Mouse (Mus musculus): ENCODE data around the gene Ust.

Ust gene

GRCm38 (mm10) chr10:8309435-8309834 is 209.2 kb downstream of the Ust start:
- no peak for DNase-seq

GRCm38 (mm10) chr10:8304211-8304610 is 214.4 kb downstream of the Ust start:
- DNase-seq: no peak

- DNase-seq: no peak
Measured at GRCm38 (mm10) chr10:8299166-8299565, 219.5 kb downstream of the Ust start.

GRCm38 (mm10) chr10:8297214-8297613 is 221.4 kb downstream of the Ust start:
- no peak for DNase-seq

GRCm38 (mm10) chr10:8290661-8291060 is 228.0 kb downstream of the Ust start:
- no peak for DNase-seq

- DNase-seq: peak in 1 of 2 experiments; percentile 13
Measured at GRCm38 (mm10) chr10:8287350-8287791, 231.3 kb downstream of the Ust start.

- no peak for DNase-seq
Measured at GRCm38 (mm10) chr10:8283991-8284390, 234.6 kb downstream of the Ust start.

- DNase-seq: no peak
Measured at GRCm38 (mm10) chr10:8277094-8277493, 241.5 kb downstream of the Ust start.

- no peak for DNase-seq
Measured at GRCm38 (mm10) chr10:8269681-8270080, 248.9 kb downstream of the Ust start.

GRCm38 (mm10) chr10:8259716-8260115 is 258.9 kb downstream of the Ust start:
- peak in 1 of 2 experiments; percentile 11 for DNase-seq

- DNase-seq: no peak
Measured at GRCm38 (mm10) chr10:8250005-8250404, 268.6 kb downstream of the Ust start.

GRCm38 (mm10) chr10:8242336-8242735 is 276.3 kb downstream of the Ust start:
- DNase-seq: peak; percentile 58 to 87

- no peak for DNase-seq
Measured at GRCm38 (mm10) chr10:8240703-8241102, 277.9 kb downstream of the Ust start.

- peak; percentile 66 to 79 for DNase-seq
Measured at GRCm38 (mm10) chr10:8240242-8240641, 278.4 kb downstream of the Ust start.

GRCm38 (mm10) chr10:8236780-8237571 is 281.6 kb downstream of the Ust start:
- no peak for DNase-seq

GRCm38 (mm10) chr10:8233148-8233901 is 285.3 kb downstream of the Ust start:
- DNase-seq: no peak

GRCm38 (mm10) chr10:8232535-8232934 is 286.1 kb downstream of the Ust start:
- DNase-seq: no peak

GRCm38 (mm10) chr10:8228375-8228743 is 290.3 kb downstream of the Ust start:
- no peak for DNase-seq

- DNase-seq: no peak
Measured at GRCm38 (mm10) chr10:8227705-8228374, 290.8 kb downstream of the Ust start.

- DNase-seq: no peak
Measured at GRCm38 (mm10) chr10:8226650-8227049, 292.0 kb downstream of the Ust start.

- no peak for DNase-seq
Measured at GRCm38 (mm10) chr10:8224641-8225040, 294.0 kb downstream of the Ust start.

GRCm38 (mm10) chr10:8224046-8224445 is 294.6 kb downstream of the Ust start:
- no peak for DNase-seq

- no peak for DNase-seq
Measured at GRCm38 (mm10) chr10:8216946-8217345, 301.7 kb downstream of the Ust start.

- DNase-seq: no peak
Measured at GRCm38 (mm10) chr10:8215181-8215580, 303.4 kb downstream of the Ust start.
